Mouse (Mus musculus): ENCODE data around the gene Mylk. TPM values are rescaled to one million over a fixed set of nuclear protein-coding genes. Genes with fewer than 3 reads are reported as not detected.

Mylk gene
- polyA plus RNA-seq, 1 experiment, result 6.3 TPM

- no peak overlapping the region for H3K27ac ChIP-seq (ENCODE audit: insufficient read depth, low read length)
- DNase-seq, result no peak
- TF ChIP-seq POLR2A (IDR thresholded peaks at IDR 0.05; ENCODE audit: borderline replicate concordance, insufficient read depth, low read length) (no peak), CTCF (IDR thresholded peaks at IDR 0.05; ENCODE audit: borderline replicate concordance, insufficient read depth, low read depth, low read length) (no peak)
- no peaks in the 10 kb centered on the region for H3K4me1 ChIP-seq (ENCODE audit: control insufficient read depth, insufficient read depth, low read length)
- H3K4me3 ChIP-seq (replicated peaks; ENCODE audit: insufficient read depth, low read depth, low read length), result no peak overlapping the region
- 44% methylated on average over 3 of the region's 3 CpGs for WGBS
- no peaks in the 10 kb centered on the region for H3K27me3 ChIP-seq (ENCODE audit: control insufficient read depth, insufficient read depth, low read length)
Observed at GRCm38 (mm10) chr16:34941915-34942314, 196.9 kb downstream of the Mylk start.

GRCm38 (mm10) chr16:34946301-34946700 is 201.3 kb downstream of the Mylk start:
- no peak for DNase-seq
- 83% methylated on average over 3 of the region's 3 CpGs for WGBS
- Histone ChIP-seq H3K4me3 (replicated peaks; ENCODE audit: insufficient read depth, low read depth, low read length) (no peak overlapping the region), H3K27ac (ENCODE audit: insufficient read depth, low read length) (no peak overlapping the region), H3K4me1 (ENCODE audit: control insufficient read depth, insufficient read depth, low read length) (no peaks in the 10 kb centered on the region), H3K27me3 (ENCODE audit: control insufficient read depth, insufficient read depth, low read length) (no peaks in the 10 kb centered on the region)
- TF ChIP-seq POLR2A (IDR thresholded peaks at IDR 0.05; ENCODE audit: borderline replicate concordance, insufficient read depth, low read length) (no peak), CTCF (IDR thresholded peaks at IDR 0.05; ENCODE audit: borderline replicate concordance, insufficient read depth, low read depth, low read length) (no peak)

GRCm38 (mm10) chr16:34950935-34951334 is 205.9 kb downstream of the Mylk start:
- H3K27me3 ChIP-seq (ENCODE audit: control insufficient read depth, insufficient read depth, low read length), result no peaks in the 10 kb centered on the region
- H3K4me3 ChIP-seq (replicated peaks; ENCODE audit: insufficient read depth, low read depth, low read length), result no peak overlapping the region
- no peak for TF ChIP-seq CTCF (IDR thresholded peaks at IDR 0.05; ENCODE audit: borderline replicate concordance, insufficient read depth, low read depth, low read length)
- TF ChIP-seq POLR2A (IDR thresholded peaks at IDR 0.05; ENCODE audit: borderline replicate concordance, insufficient read depth, low read length), result no peak
- no peaks in the 10 kb centered on the region for H3K4me1 ChIP-seq (ENCODE audit: control insufficient read depth, insufficient read depth, low read length)
- WGBS, result 81% methylated on average over 9 of the region's 9 CpGs
- H3K27ac ChIP-seq (ENCODE audit: insufficient read depth, low read length), result no peak overlapping the region
- no peak for DNase-seq

- no peak for DNase-seq
- WGBS, result 81% methylated on average over 5 of the region's 5 CpGs
Observed at GRCm38 (mm10) chr16:34952254-34952653, 207.2 kb downstream of the Mylk start.

GRCm38 (mm10) chr16:34952798-34953197 is 207.8 kb downstream of the Mylk start:
- no peak overlapping the region for H3K4me3 ChIP-seq (replicated peaks; ENCODE audit: insufficient read depth, low read depth, low read length)
- no peaks in the 10 kb centered on the region for H3K27me3 ChIP-seq (ENCODE audit: control insufficient read depth, insufficient read depth, low read length)
- no peak overlapping the region for H3K27ac ChIP-seq (ENCODE audit: insufficient read depth, low read length)
- TF ChIP-seq POLR2A (IDR thresholded peaks at IDR 0.05; ENCODE audit: borderline replicate concordance, insufficient read depth, low read length) (no peak), CTCF (IDR thresholded peaks at IDR 0.05; ENCODE audit: borderline replicate concordance, insufficient read depth, low read depth, low read length) (no peak)
- 91% methylated on average over 3 of the region's 3 CpGs for WGBS
- no peaks in the 10 kb centered on the region for H3K4me1 ChIP-seq (ENCODE audit: control insufficient read depth, insufficient read depth, low read length)
- DNase-seq, result no peak

More at GRCm38 (mm10) chr16:34952254-34952653, 207.2 kb downstream of the Mylk start:
- H3K4me3 ChIP-seq (replicated peaks; ENCODE audit: insufficient read depth, low read depth, low read length), result no peak overlapping the region
- H3K27me3 ChIP-seq (ENCODE audit: control insufficient read depth, insufficient read depth, low read length), result no peaks in the 10 kb centered on the region
- no peaks in the 10 kb centered on the region for H3K4me1 ChIP-seq (ENCODE audit: control insufficient read depth, insufficient read depth, low read length)
- no peak overlapping the region for H3K27ac ChIP-seq (ENCODE audit: insufficient read depth, low read length)
- TF ChIP-seq POLR2A (IDR thresholded peaks at IDR 0.05; ENCODE audit: borderline replicate concordance, insufficient read depth, low read length) (no peak), CTCF (IDR thresholded peaks at IDR 0.05; ENCODE audit: borderline replicate concordance, insufficient read depth, low read depth, low read length) (no peak)

GRCm38 (mm10) chr16:34953501-34953900 is 208.5 kb downstream of the Mylk start:
- WGBS, result 93% methylated on average over 10 of the region's 10 CpGs
- H3K27ac ChIP-seq (ENCODE audit: insufficient read depth, low read length), result no peak overlapping the region
- no peak overlapping the region for H3K4me3 ChIP-seq (replicated peaks; ENCODE audit: insufficient read depth, low read depth, low read length)
- no peaks in the 10 kb centered on the region for H3K27me3 ChIP-seq (ENCODE audit: control insufficient read depth, insufficient read depth, low read length)
- TF ChIP-seq POLR2A (IDR thresholded peaks at IDR 0.05; ENCODE audit: borderline replicate concordance, insufficient read depth, low read length) (no peak), CTCF (IDR thresholded peaks at IDR 0.05; ENCODE audit: borderline replicate concordance, insufficient read depth, low read depth, low read length) (no peak)
- DNase-seq, result no peak
- H3K4me1 ChIP-seq (ENCODE audit: control insufficient read depth, insufficient read depth, low read length), result no peaks in the 10 kb centered on the region

GRCm38 (mm10) chr16:34957487-34958230 is 212.6 kb downstream of the Mylk start:
- no peaks in the 10 kb centered on the region for H3K27me3 ChIP-seq (ENCODE audit: control insufficient read depth, insufficient read depth, low read length)
- H3K4me1 ChIP-seq (ENCODE audit: control insufficient read depth, insufficient read depth, low read length), result no peaks in the 10 kb centered on the region
- no peak for TF ChIP-seq POLR2A (IDR thresholded peaks at IDR 0.05; ENCODE audit: borderline replicate concordance, insufficient read depth, low read length)
- no peak for TF ChIP-seq CTCF (IDR thresholded peaks at IDR 0.05; ENCODE audit: borderline replicate concordance, insufficient read depth, low read depth, low read length)
- 78% methylated on average over 8 of the region's 8 CpGs for WGBS
- no peak overlapping the region for H3K27ac ChIP-seq (ENCODE audit: insufficient read depth, low read length)
- H3K4me3 ChIP-seq (replicated peaks; ENCODE audit: insufficient read depth, low read depth, low read length), result no peak overlapping the region
- no peak for DNase-seq

GRCm38 (mm10) chr16:34958667-34959066 is 213.7 kb downstream of the Mylk start:
- Histone ChIP-seq H3K27ac (ENCODE audit: insufficient read depth, low read length) (no peak overlapping the region), H3K4me1 (ENCODE audit: control insufficient read depth, insufficient read depth, low read length) (no peaks in the 10 kb centered on the region), H3K27me3 (ENCODE audit: control insufficient read depth, insufficient read depth, low read length) (no peaks in the 10 kb centered on the region), H3K4me3 (replicated peaks; ENCODE audit: insufficient read depth, low read depth, low read length) (no peak overlapping the region)
- TF ChIP-seq CTCF (IDR thresholded peaks at IDR 0.05; ENCODE audit: borderline replicate concordance, insufficient read depth, low read depth, low read length), result no peak
- TF ChIP-seq POLR2A (IDR thresholded peaks at IDR 0.05; ENCODE audit: borderline replicate concordance, insufficient read depth, low read length), result no peak
- 9% methylated on average over 9 of the region's 9 CpGs for WGBS
- DNase-seq, result peak in 1 of 2 experiments; percentile 34

Measured in cerebellum, adult 2 months (tissue).